Mouse (Mus musculus): ENCODE results near the gene Cbs. TPM values are rescaled to one million over a fixed set of nuclear protein-coding genes. Genes with fewer than 3 reads are reported as not detected.

The Cbs gene
- total RNA-seq, 2 experiments from 2014 or later = 46.7 to 51.6 TPM

DNA sequence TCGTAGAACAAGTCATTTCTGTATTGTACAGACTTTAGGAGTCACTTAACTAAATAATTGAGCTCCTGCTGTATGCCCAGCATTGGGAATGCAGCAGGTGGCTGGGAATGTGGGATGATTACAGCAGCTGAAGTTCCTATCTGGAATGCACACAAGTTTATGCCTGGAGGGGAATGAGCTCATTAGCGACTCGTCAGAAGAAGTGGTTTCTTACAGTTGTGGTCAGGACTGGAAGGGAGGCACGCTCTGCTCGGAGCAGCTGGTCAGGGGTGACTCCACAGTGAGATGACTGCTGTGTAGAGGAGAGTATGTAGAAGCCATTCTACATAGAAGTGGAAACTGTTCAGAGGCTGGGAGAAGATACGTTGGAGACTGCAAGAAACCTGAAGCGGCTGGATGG, 62.4 kb downstream of the Cbs start:
- Histone ChIP-seq H3K4me3 (no peak overlapping the region), H3K27ac (no peak overlapping the region)
- no peak for DNase-seq (ENCODE audit: extremely low spot score in 1 of 2, low spot score in 2 of 2)
- intact Hi-C loops (cut with DNase I) = no loop called here
- no peak for TF ChIP-seq CTCF (IDR thresholded peaks at IDR 0.05)

GRCm38 (mm10) chr17:31571689-31572088, 65.3 kb downstream of the Cbs start:
- Histone ChIP-seq H3K27ac (no peak overlapping the region), H3K4me3 (no peak overlapping the region)
- TF ChIP-seq CTCF (IDR thresholded peaks at IDR 0.05) = peak; percentile 13; the same call in 1 of the 2 replicates
- intact Hi-C loops (cut with DNase I) = no loop called here
- no peak for DNase-seq (ENCODE audit: extremely low spot score in 1 of 2, low spot score in 2 of 2)

- no peak overlapping the region for H3K4me3 ChIP-seq
- no peak for TF ChIP-seq CTCF (IDR thresholded peaks at IDR 0.05)
- peak overlapping the region; percentile 15; the same call in 1 of the 2 replicates for H3K27ac ChIP-seq
- intact Hi-C loops (cut with DNase I) = no loop called here
- DNase-seq (ENCODE audit: extremely low spot score in 1 of 2, low spot score in 2 of 2) = peak in 1 of 2 experiments; percentile 21
Observed at GRCm38 (mm10) chr17:31570321-31570925, 66.6 kb downstream of the Cbs start.

- no peak for DNase-seq (ENCODE audit: extremely low spot score in 1 of 2, low spot score in 2 of 2)
- Histone ChIP-seq H3K4me3 (no peak overlapping the region), H3K27ac (peak overlapping the region; percentile 15; the same call in 1 of the 2 replicates)
- TF ChIP-seq CTCF (IDR thresholded peaks at IDR 0.05) = no peak
- intact Hi-C loops (cut with DNase I) = loop anchor here (5.0 kb wide), 1 partner anchor 1263 kb away; the partner anchor contains the start of gene Zfp799
Observed at GRCm38 (mm10) chr17:31569756-31570155, 67.3 kb downstream of the Cbs start.

DNA sequence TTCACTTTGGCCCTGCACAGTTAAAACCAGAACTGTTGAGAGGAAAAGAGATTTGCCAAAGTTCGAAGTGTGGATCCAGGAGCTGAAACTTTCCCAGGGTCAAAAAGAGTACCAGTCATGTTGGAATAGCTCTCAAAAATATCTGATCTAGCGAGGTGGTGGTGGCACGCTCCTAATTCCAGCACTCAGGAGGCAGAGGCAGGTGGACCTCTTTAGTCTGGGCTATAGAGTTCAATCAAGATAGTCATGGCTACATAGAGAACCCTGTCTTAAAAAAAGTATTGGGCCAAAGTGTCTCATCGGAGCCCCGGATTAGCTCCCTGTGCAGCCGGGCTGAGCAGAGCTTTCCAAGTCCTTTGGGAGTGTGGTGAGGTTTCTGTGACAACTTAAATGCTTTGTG, 70.8 kb downstream of the Cbs start:
- intact Hi-C loops (cut with DNase I) = loop anchor here (5.0 kb wide), 1 partner anchor 1266 kb away; the partner anchor contains the start of gene Zfp799
- Histone ChIP-seq H3K4me3 (peak overlapping the region; percentile 55), H3K27ac (peak overlapping the region; percentile 95; the same call in 1 of the 2 replicates)
- DNase-seq (ENCODE audit: extremely low spot score in 1 of 2, low spot score in 2 of 2) = no peak
- no peak for TF ChIP-seq CTCF (IDR thresholded peaks at IDR 0.05)

GRCm38 (mm10) chr17:31565141-31566056, 71.6 kb downstream of the Cbs start:
- Histone ChIP-seq H3K27ac (peak overlapping the region; percentile 95), H3K4me3 (peak overlapping the region; percentile 55)
- peak; percentile 64 to 69 for DNase-seq (ENCODE audit: extremely low spot score in 1 of 2, low spot score in 2 of 2)
- no peak; the same call in 1 of the 2 replicates for TF ChIP-seq CTCF (IDR thresholded peaks at IDR 0.05)
- intact Hi-C loops (cut with DNase I) = loop anchor here (2.0 to 5.0 kb wide), 4 partner anchors 45 to 1267 kb away; partner anchors contain the start of genes Ndufv3, U2af1 and Zfp799

DNA sequence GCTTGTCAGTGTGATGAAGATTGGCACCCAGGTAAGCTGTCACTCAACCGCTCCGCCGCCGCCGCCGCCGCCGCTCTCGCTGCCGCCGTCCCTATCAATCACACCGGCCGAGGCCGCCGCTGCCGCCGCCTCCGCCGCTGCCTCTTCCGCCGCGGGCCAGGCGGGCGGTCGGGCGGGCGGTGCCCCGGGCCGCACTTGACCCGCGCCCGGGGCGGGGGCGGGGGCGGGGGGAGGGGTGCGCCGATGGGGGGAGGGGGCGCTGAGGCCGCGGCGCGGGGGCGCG, 72.2 kb downstream of the Cbs start:
- intact Hi-C loops (cut with DNase I) = loop anchor here (2.0 to 5.0 kb wide), 4 partner anchors 44 to 1268 kb away; partner anchors contain the start of genes Ndufv3, U2af1 and Zfp799

DNA sequence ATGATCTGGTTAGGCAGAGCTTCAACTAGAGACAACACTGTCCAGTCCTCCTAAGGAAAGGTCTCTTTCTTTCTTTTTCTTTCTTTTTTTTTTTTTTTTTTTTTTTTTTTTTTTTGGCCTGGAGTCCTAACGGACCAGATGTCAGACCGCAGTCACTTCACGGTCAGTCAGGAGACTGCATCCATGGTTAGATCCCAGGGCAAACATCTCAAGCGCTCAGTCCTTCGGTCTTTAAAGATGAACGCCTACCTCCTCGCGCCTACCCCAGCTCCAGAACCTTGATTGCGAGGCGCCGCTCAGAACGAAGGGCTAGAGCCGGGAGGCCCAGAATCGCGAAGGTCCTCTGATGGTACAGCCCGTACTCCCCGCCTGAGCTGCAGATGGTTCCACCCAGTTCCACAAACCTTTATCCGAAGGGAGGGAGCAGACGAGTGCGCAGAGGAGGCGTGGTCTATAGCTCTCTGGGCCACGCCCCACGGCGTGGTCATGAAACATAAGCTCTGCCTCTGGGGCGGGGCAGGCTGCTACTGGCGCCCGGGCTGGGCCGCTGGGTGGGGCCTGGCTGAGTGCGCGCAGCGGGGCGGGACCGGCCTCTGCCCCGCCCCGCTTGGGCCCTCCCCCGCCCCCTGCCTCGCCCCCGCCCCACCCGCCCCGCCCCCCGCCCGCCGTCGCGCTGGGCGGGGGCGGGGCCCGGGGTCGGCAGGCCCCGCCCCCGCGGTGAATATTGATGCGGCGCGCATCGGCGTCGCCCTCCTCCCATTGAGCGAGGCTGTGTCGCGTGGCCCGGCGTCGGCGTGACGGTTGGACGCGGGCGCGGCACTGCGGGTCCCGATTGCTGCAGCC, 72.8 kb downstream of the Cbs start, which contains the start of gene Pknox1:
TSS of gene Pknox1 (plus strand) at position 720 of the 843 bp plus-strand sequence.
- peak within 1 kb of the TSS; percentile 55 for H3K4me3 ChIP-seq
- peak within 1 kb of the TSS; percentile 99 for H3K27ac ChIP-seq
- peak; percentile 96 to 99 for DNase-seq (ENCODE audit: extremely low spot score in 1 of 2, low spot score in 2 of 2)
- TF ChIP-seq CTCF (IDR thresholded peaks at IDR 0.05) = no peak
- intact Hi-C loops (cut with DNase I) = loop anchor here (2.0 kb wide), 3 partner anchors 43 to 95 kb away; partner anchors contain the start of genes Ndufv3 and U2af1

More for the DNA sequence above, 72.2 kb downstream of the Cbs start:
- Histone ChIP-seq H3K27ac (peak overlapping the region; percentile 95), H3K4me3 (peak overlapping the region; percentile 55)
- no peak for TF ChIP-seq CTCF (IDR thresholded peaks at IDR 0.05)
- no peak for DNase-seq (ENCODE audit: extremely low spot score in 1 of 2, low spot score in 2 of 2)

DNA sequence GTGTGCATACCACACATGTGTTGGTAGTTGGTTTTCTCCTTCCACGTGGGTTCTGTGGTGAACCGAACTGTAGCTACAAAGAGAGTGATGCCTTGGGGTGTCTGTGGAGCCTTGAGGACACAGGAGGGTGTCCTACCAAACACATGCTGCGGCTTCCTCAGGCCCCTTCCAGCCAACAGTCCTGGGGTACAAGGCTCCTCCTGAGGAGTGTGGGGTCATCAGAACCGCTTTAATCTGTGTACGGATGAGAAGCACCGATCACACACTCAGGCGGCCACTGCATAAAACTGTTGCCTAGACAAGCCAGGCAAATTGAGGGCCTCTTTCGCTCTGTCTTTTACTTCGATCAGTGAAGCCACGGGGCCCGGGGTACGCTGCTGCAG, 73.4 kb downstream of the Cbs start:
- DNase-seq (ENCODE audit: extremely low spot score in 1 of 2, low spot score in 2 of 2) = peak; percentile 20 to 36
- intact Hi-C loops (cut with DNase I) = loop anchor here (2.0 kb wide), 4 partner anchors 27 to 95 kb away; partner anchors contain the start of genes Ndufv3 and U2af1
- Histone ChIP-seq H3K4me3 (peak overlapping the region; percentile 46), H3K27ac (peak overlapping the region; percentile 99)
- TF ChIP-seq CTCF (IDR thresholded peaks at IDR 0.05) = no peak

GRCm38 (mm10) chr17:31559021-31559789, 77.8 kb downstream of the Cbs start:
- H3K27ac ChIP-seq = no peak overlapping the region
- intact Hi-C loops (cut with DNase I) = no loop called here
- H3K4me3 ChIP-seq = no peak overlapping the region
- no peak for DNase-seq (ENCODE audit: extremely low spot score in 1 of 2, low spot score in 2 of 2)
- no peak for TF ChIP-seq CTCF (IDR thresholded peaks at IDR 0.05)

Small RNAs within 50 kb of the gene (microRNA-seq; reads per million reads assigned to microRNA genes)
- 0 to 0.72 reads per million in 2 experiments for gene Gm24970

Other genes with a start within 250 kb of the Cbs start
- 10 to 100 TPM; 26.4 to 27.7 TPM for gene Wdr4, start 117.3 kb downstream of the Cbs start, total RNA-seq (2021)
- gene Ndufv3, start 117.1 kb downstream of the Cbs start, total RNA-seq (2021) = 100 to 1,000 TPM; 222 to 229 TPM
- 10 to 100 TPM; 14.3 to 16.2 TPM for gene Pknox1, start 72.5 kb downstream of the Cbs start, total RNA-seq (2021)
- 100 to 1,000 TPM; 117 to 119 TPM for gene U2af1, start 21.7 kb upstream of the Cbs start, total RNA-seq (2021)
- gene Cryaa, start 40.6 kb upstream of the Cbs start, total RNA-seq (2021) = not detected
- 10 to 100 TPM; 24.5 to 39.5 TPM for gene Sik1, start 218.6 kb upstream of the Cbs start, total RNA-seq (2021)

Measured in left cerebral cortex, adult 2 months (tissue).